Mouse (Mus musculus): Measurements from ENCODE around the gene Islr. TPM values are rescaled to one million over a fixed set of nuclear protein-coding genes. Genes with fewer than 3 reads are reported as not detected.

Gene Islr
- polyA plus RNA-seq, 1 experiment from 2014 or later: 36.1 TPM

- Histone ChIP-seq H3K4me2 (no peak overlapping the region), H3K27me3 (replicated peaks) (peaks cover 7% of the 10 kb centered on the region; the same call in 1 of the 2 replicates), H3K4me3 (no peak overlapping the region), H3K9ac (no peak overlapping the region), H3K36me3 (replicated peaks) (no peaks in the 10 kb centered on the region), H3K4me1 (peaks cover 18% of the 10 kb centered on the region), H3K9me3 (no peaks in the 10 kb centered on the region), H3K27ac (no peak overlapping the region)
- no peak; the same call in 1 of the 2 replicates for ATAC-seq (replicated peaks)
- WGBS: 15% methylated on average over 15 of the region's 17 CpGs
These were observed 69.9 kb downstream of the Islr start for GRCm38 (mm10) chr9:58133893-58134884.

- Histone ChIP-seq H3K4me1 (peaks cover 28% of the 10 kb centered on the region), H3K36me3 (replicated peaks) (no peaks in the 10 kb centered on the region), H3K27me3 (replicated peaks) (peaks cover 11% of the 10 kb centered on the region; the same call in 1 of the 2 replicates), H3K9ac (no peak overlapping the region), H3K4me3 (no peak overlapping the region), H3K9me3 (no peaks in the 10 kb centered on the region), H3K4me2 (no peak overlapping the region), H3K27ac (no peak overlapping the region)
- ATAC-seq (replicated peaks): no peak
- 66% methylated on average over 7 of the region's 7 CpGs for WGBS
These were observed 72.4 kb downstream of the Islr start for GRCm38 (mm10) chr9:58131735-58132134.

DNA sequence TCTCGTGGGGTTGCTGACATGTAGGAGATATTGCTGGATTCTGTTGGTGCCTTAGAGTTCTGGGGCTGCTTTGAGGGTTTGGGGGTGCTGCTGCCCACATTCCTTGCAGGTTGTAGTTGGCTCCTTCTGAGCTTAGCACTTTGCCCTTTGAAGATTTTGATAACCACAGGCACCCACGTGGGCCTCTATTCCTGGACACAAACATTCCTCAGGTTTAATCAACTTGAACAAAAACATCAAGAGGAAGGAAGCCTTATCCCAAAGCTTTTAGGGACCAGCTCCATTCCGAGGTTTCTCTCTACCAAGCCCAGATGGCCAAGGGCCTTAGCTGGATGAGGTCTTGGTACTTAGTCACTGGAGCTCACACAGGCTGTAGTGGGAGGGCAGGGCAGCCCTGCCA is 73.2 kb downstream of the Islr start:
- no peak for ATAC-seq (replicated peaks)
- Histone ChIP-seq H3K36me3 (replicated peaks) (no peaks in the 10 kb centered on the region), H3K4me3 (no peak overlapping the region), H3K4me2 (no peak overlapping the region), H3K4me1 (peaks cover 28% of the 10 kb centered on the region), H3K9me3 (no peaks in the 10 kb centered on the region), H3K27me3 (replicated peaks) (peaks cover 11% of the 10 kb centered on the region; the same call in 1 of the 2 replicates), H3K27ac (no peak overlapping the region), H3K9ac (no peak overlapping the region)
- WGBS: 43% methylated on average over 3 of the region's 3 CpGs

- no peak overlapping the region for H3K4me3 ChIP-seq
- no peaks in the 10 kb centered on the region for H3K36me3 ChIP-seq (replicated peaks)
- H3K27ac ChIP-seq: no peak overlapping the region
- H3K4me1 ChIP-seq: peaks cover 22% of the 10 kb centered on the region
- no peak overlapping the region for H3K4me2 ChIP-seq
- no peaks in the 10 kb centered on the region for H3K9me3 ChIP-seq
- peaks cover 11% of the 10 kb centered on the region; the same call in 1 of the 2 replicates for H3K27me3 ChIP-seq (replicated peaks)
- no peak overlapping the region for H3K9ac ChIP-seq
- ATAC-seq (replicated peaks): no peak
- 23% methylated on average over 8 of the region's 8 CpGs for WGBS
These were observed 74.6 kb downstream of the Islr start for GRCm38 (mm10) chr9:58129508-58129907.

DNA sequence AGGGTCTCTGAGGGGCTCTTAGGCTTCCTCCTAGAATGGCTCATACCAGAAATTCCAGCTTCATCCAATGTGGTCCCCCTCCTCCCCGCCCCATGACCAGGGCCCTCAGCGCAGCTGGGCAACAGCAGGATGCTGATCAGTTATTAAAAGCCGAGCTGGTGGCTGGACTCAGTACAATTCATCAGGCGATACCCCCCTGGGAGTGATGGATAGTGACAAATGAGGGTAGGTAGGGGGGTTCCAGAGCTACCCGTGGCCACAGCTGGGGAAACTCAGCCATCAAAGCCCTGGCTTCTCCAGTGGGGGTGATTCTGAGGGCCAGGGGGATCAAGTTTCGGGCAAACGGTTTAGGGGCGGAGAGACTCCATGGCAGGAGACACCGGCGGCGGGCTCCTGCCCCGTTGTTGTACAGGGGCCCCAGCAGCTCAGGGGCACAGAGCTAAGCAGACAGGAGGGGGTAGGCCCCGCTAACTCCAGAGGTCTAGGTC is 75.1 kb downstream of the Islr start:
- no peaks in the 10 kb centered on the region for H3K9me3 ChIP-seq
- peaks cover 11% of the 10 kb centered on the region; the same call in 1 of the 2 replicates for H3K27me3 ChIP-seq (replicated peaks)
- WGBS: 8% methylated on average over 13 of the region's 13 CpGs
- H3K36me3 ChIP-seq (replicated peaks): no peaks in the 10 kb centered on the region
- H3K4me2 ChIP-seq: no peak overlapping the region
- H3K4me3 ChIP-seq: no peak overlapping the region
- no peak overlapping the region for H3K9ac ChIP-seq
- no peak overlapping the region for H3K27ac ChIP-seq
- H3K4me1 ChIP-seq: peaks cover 18% of the 10 kb centered on the region
- ATAC-seq (replicated peaks): no peak

- Histone ChIP-seq H3K9ac (no peak overlapping the region), H3K4me1 (peaks cover 14% of the 10 kb centered on the region), H3K9me3 (no peaks in the 10 kb centered on the region), H3K4me3 (no peak overlapping the region), H3K27me3 (replicated peaks) (peaks cover 11% of the 10 kb centered on the region; the same call in 1 of the 2 replicates), H3K27ac (no peak overlapping the region), H3K36me3 (replicated peaks) (no peaks in the 10 kb centered on the region), H3K4me2 (no peak overlapping the region)
- 34% methylated on average over 4 of the region's 4 CpGs for WGBS
- ATAC-seq (replicated peaks): no peak
These were observed 78.3 kb downstream of the Islr start for GRCm38 (mm10) chr9:58125811-58126210.

DNA sequence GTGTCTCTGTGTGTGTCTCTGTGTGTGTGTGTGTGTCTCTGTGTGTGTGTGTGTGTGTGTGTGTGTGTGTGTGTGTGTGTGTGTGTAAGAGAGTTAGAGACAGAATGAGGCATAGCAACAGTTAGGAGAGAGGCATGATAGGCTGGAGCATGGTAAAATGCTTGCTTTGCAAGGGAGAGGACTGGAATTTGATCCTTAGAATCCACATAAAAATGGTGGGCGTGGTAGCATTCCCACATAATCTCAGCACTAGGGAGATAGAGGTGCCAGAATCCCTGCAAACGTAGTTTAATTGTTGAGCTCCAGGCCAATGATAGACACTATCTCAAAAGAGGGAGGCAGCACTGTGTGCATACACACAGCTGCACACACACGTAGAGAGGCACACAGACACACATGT is 79.0 kb downstream of the Islr start:
- Histone ChIP-seq H3K4me1 (peaks cover 14% of the 10 kb centered on the region), H3K9ac (no peak overlapping the region), H3K36me3 (replicated peaks) (no peaks in the 10 kb centered on the region), H3K4me3 (no peak overlapping the region), H3K27me3 (replicated peaks) (peaks cover 10% of the 10 kb centered on the region; the same call in 1 of the 2 replicates), H3K4me2 (no peak overlapping the region), H3K9me3 (no peaks in the 10 kb centered on the region), H3K27ac (no peak overlapping the region)
- ATAC-seq (replicated peaks): no peak
- WGBS: 63% methylated on average over 3 of the region's 3 CpGs

DNA sequence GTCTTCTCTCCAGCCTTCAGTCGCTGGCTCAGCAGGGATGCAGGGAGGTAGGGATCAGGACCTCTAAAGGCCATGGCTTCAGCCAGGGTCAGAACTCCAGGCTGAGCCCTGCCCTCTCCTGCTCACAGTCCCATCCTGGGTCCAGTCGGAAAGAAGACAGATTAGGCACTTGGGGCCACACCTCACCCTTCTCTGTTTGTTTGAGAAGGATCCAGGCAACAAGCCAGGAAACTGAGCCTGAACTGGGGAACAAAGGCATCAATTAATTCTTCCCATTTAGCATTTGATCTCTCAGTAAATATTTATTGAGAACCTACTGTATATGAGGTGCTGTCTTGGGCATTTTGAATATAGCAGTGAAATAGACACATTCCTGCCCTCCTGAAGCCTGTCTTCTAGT is 85.4 kb downstream of the Islr start, which contains the start of gene Ccdc33:
Gene Ccdc33, minus strand, starts transcription at position 153 of the 400 bp plus-strand sequence.
- no peak within 1 kb of the TSS for H3K4me2 ChIP-seq
- ATAC-seq (replicated peaks): no peak
- WGBS: 31% methylated on average over 2 of the region's 2 CpGs
- no peaks in the 10 kb centered on the region for H3K36me3 ChIP-seq (replicated peaks)
- no peak within 1 kb of the TSS for H3K9ac ChIP-seq
- H3K4me3 ChIP-seq: no peak within 1 kb of the TSS
- no peak within 1 kb of the TSS for H3K27ac ChIP-seq
- H3K4me1 ChIP-seq: peaks cover 28% of the 10 kb centered on the region
- no peaks in the 10 kb centered on the region; the same call in 1 of the 2 replicates for H3K27me3 ChIP-seq (replicated peaks)
- H3K9me3 ChIP-seq: no peaks in the 10 kb centered on the region

GRCm38 (mm10) chr9:58116024-58116651 is 88.0 kb downstream of the Islr start:
- H3K4me1 ChIP-seq: peaks cover 53% of the 10 kb centered on the region

DNA sequence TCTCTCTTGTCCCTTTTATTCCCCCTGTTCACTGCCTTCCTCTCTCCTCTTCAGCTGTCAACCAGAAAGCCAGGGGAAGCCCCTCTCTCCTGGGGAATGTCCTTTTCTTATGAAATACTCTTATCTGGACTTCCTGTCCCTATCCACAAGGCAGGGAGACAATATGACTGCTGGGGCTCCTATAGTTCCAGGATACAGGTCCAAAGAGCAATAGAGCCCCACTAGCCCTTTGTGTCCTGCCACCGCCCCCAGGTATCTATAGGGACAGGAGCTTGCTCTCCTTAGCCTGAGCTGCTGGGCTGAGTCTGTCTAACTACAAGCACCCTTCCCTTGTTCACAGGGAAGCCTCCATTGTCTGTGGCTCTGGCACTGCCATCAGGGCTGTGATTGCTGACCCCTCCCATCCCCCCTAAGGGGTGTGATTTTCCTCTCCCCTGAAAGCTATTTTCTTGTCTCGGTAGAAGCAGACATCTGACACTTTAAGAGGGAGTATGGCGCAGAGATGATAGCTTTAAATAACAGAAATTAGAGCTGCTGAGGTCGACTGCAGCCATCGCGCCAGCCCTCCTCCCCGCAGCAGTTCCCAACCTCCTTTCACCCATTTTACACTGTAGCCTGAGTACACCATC is 88.7 kb downstream of the Islr start:
- Histone ChIP-seq H3K27ac (peak overlapping the region; percentile 90), H3K36me3 (replicated peaks) (no peaks in the 10 kb centered on the region), H3K4me3 (no peak overlapping the region), H3K27me3 (replicated peaks) (no peaks in the 10 kb centered on the region; the same call in 1 of the 2 replicates), H3K9ac (no peak overlapping the region), H3K4me2 (no peak overlapping the region), H3K4me1 (peaks cover 60% of the 10 kb centered on the region), H3K9me3 (no peaks in the 10 kb centered on the region)
- WGBS: 38% methylated on average over 7 of the region's 7 CpGs
- no peak for ATAC-seq (replicated peaks)

More at GRCm38 (mm10) chr9:58116024-58116651, 88.0 kb downstream of the Islr start:
- H3K27ac ChIP-seq: peak overlapping the region; percentile 90
- WGBS: 40% methylated on average over 7 of the region's 7 CpGs
- no peaks in the 10 kb centered on the region; the same call in 1 of the 2 replicates for H3K27me3 ChIP-seq (replicated peaks)
- no peak for ATAC-seq (replicated peaks)
- H3K9me3 ChIP-seq: no peaks in the 10 kb centered on the region
- H3K36me3 ChIP-seq (replicated peaks): no peaks in the 10 kb centered on the region
- H3K9ac ChIP-seq: no peak overlapping the region
- H3K4me2 ChIP-seq: no peak overlapping the region
- no peak overlapping the region for H3K4me3 ChIP-seq

DNA sequence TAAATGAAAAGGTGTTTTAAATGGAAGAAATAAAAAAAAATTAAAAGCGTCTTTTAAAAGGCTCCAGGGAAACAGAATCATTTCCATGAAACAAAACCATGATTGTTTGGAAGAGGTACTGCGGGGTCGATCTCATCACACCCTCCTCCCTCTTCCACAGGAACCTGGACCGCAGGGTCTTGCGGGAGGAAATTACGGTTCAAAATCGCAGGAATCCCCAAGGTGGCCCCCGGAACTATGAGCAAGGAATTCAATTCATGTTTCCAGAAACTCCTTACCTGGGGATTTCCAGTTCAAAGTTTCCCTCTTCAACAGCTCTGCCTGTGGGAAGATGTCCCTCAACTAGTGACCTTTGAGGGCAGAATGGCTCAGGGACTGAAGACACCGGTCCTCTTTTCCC is 90.1 kb downstream of the Islr start:
- Histone ChIP-seq H3K27me3 (replicated peaks) (no peaks in the 10 kb centered on the region; the same call in 1 of the 2 replicates), H3K36me3 (replicated peaks) (no peaks in the 10 kb centered on the region), H3K4me2 (peak overlapping the region; percentile 45), H3K9me3 (no peaks in the 10 kb centered on the region), H3K4me1 (peaks cover 60% of the 10 kb centered on the region), H3K9ac (no peak overlapping the region), H3K27ac (peak overlapping the region; percentile 90), H3K4me3 (no peak overlapping the region)
- ATAC-seq (replicated peaks): no peak
- WGBS: 5% methylated on average over 9 of the region's 9 CpGs
